Mouse (Mus musculus): ENCODE data around the gene Cd22. TPM values are rescaled to one million over a fixed set of nuclear protein-coding genes. Genes with fewer than 3 reads are reported as not detected.

Cd22 gene
- total RNA-seq, 2 experiments from 2014 or later = 0.54 to 0.81 TPM

GRCm38 (mm10) chr7:30820854-30821445 is 59.2 kb downstream of the Cd22 start:
- DNase-seq (ENCODE audit: low spot score in 2 of 2) = no peak

DNA sequence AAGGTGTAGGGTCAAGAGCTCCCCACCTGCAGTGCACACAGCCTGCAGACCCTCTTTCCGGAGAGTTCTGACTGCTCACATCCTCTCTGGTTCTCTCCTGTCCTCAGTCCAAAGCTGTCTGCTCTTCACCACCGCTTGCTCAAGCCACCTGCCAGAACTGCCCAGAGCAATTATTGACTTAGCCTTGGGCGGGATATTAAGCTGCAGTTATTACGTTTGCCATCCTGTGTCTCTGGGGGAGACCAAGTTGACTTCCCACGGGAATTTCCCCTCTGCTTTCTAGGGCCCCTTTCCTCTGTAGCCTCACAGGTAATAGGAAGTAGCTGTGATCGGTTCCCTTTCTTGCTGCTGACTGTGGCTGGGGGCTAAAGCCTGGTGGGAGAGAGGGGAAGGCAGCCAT is 60.0 kb downstream of the Cd22 start:
- no peak for DNase-seq (ENCODE audit: low spot score in 2 of 2)

Other genes starting within 250 kb of the Cd22 start
- not detected for gene Etv2, start 244.5 kb downstream of the Cd22 start, total RNA-seq (2021)
- gene Rbm42, start 230.0 kb downstream of the Cd22 start, total RNA-seq (2021) = 10 to 100 TPM; 54.6 to 56.2 TPM
- 10 to 100 TPM in 1 of 2 experiments, 1 to 10 TPM in 1; 7.1 to 10.4 TPM for gene Haus5, start 215.3 kb downstream of the Cd22 start, total RNA-seq (2021)
- gene Pmis2, start 208.7 kb downstream of the Cd22 start, total RNA-seq (2021) = not detected
- gene 2200002J24Rik, start 181.4 kb downstream of the Cd22 start, total RNA-seq (2021) = not detected
- not detected for gene Atp4a, start 168.1 kb downstream of the Cd22 start, total RNA-seq (2021)
- 100 to 1,000 TPM; 144 to 145 TPM for gene Tmem147, start 150.8 kb downstream of the Cd22 start, total RNA-seq (2021)
- not detected for gene Gapdhs, start 136.7 kb downstream of the Cd22 start, total RNA-seq (2021)
- gene Sbsn, start 128.9 kb downstream of the Cd22 start, total RNA-seq (2021) = 1 to 10 TPM; 4.1 to 4.6 TPM
- 1 to 10 TPM in 1 of 2 experiments, under 1 TPM in 1; 0.86 to 1.2 TPM for gene Dmkn, start 116.6 kb downstream of the Cd22 start, total RNA-seq (2021)
- 10 to 100 TPM; 13.2 to 13.9 TPM for gene Krtdap, start 92.4 kb downstream of the Cd22 start, total RNA-seq (2021)
- 1 to 10 TPM; 1.8 to 2.5 TPM for gene Ffar2, start 56.6 kb downstream of the Cd22 start, total RNA-seq (2021)
- gene Ffar3, start 24.2 kb downstream of the Cd22 start, total RNA-seq (2021) = not detected
- gene Ffar1, start 18.8 kb downstream of the Cd22 start, total RNA-seq (2021) = not detected
- gene Mag, start 34.5 kb upstream of the Cd22 start, total RNA-seq (2021) = 10 to 100 TPM; 11.8 to 12.3 TPM
- not detected for gene Hamp2, start 44.3 kb upstream of the Cd22 start, total RNA-seq (2021)
- under 1 TPM in 1 of 2 experiments, not detected in 1; 0.78 TPM for gene Hamp, start 63.7 kb upstream of the Cd22 start, total RNA-seq (2021)
- gene Usf2, start 76.5 kb upstream of the Cd22 start, total RNA-seq (2021) = 10 to 100 TPM; 79.3 to 80.5 TPM
- under 1 TPM; 0.74 to 0.75 TPM for gene Lsr, start 93.1 kb upstream of the Cd22 start, total RNA-seq (2021)
- gene Fam187b, start 93.4 kb upstream of the Cd22 start, total RNA-seq (2021) = under 1 TPM in 1 of 2 experiments, not detected in 1; 0.20 TPM
- 10 to 100 TPM; 21.2 to 23.0 TPM for gene Fxyd5, start 162.1 kb upstream of the Cd22 start, total RNA-seq (2021)
- gene Fxyd7, start 171.1 kb upstream of the Cd22 start, total RNA-seq (2021) = 1 to 10 TPM; 2.3 to 3.8 TPM
- 100 to 1,000 TPM; 587 to 732 TPM for gene Fxyd1, start 176.9 kb upstream of the Cd22 start, total RNA-seq (2021)
- gene Lgi4, start 179.0 kb upstream of the Cd22 start, total RNA-seq (2021) = 1 to 10 TPM; 7.9 to 9.6 TPM
- gene Fxyd3, start 196.4 kb upstream of the Cd22 start, total RNA-seq (2021) = 1 to 10 TPM; 2.7 to 4.9 TPM
- gene Hpn, start 234.9 kb upstream of the Cd22 start, total RNA-seq (2021) = 1 to 10 TPM; 3.9 to 4.2 TPM
- gene Scn1b, start 246.7 kb upstream of the Cd22 start, total RNA-seq (2021) = 10 to 100 TPM; 90.6 to 98.1 TPM

Data from gastrocnemius, postnatal 4 days (tissue).